Mouse (Mus musculus): ENCODE data around the gene Smc4. TPM values are rescaled to one million over a fixed set of nuclear protein-coding genes. Genes with fewer than 3 reads are reported as not detected.

The Smc4 gene
- polyA plus RNA-seq, 1 experiment, result 6.3 TPM

DNA sequence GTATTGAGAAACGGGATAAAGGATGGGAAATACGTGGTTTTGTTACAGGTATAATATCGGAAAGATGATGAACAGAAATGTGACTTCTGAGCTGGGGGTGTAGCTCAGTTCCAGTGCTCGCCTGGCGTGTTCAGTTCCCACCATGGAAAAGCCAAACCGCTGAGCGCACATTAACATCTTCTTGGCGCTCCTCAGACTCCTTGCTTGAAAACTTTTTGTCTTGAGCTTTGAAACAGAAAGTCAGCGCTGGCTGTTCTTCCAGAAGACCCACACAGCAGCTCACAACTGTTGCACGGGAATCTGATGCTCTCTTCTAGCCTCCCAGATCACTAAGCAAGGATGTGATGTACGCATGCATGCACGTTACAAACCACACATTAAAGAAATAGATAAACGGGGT is 41.2 kb downstream of the Smc4 start:
- Histone ChIP-seq H3K4me3 (ENCODE audit: insufficient read depth, low read depth, low read length) (peak overlapping the region; percentile 86), H3K27ac (replicated peaks; ENCODE audit: low read depth, low read length) (no peak overlapping the region), H3K4me1 (ENCODE audit: control insufficient read depth, insufficient read depth, insufficient read length, low read length) (no peaks in the 10 kb centered on the region)

DNA sequence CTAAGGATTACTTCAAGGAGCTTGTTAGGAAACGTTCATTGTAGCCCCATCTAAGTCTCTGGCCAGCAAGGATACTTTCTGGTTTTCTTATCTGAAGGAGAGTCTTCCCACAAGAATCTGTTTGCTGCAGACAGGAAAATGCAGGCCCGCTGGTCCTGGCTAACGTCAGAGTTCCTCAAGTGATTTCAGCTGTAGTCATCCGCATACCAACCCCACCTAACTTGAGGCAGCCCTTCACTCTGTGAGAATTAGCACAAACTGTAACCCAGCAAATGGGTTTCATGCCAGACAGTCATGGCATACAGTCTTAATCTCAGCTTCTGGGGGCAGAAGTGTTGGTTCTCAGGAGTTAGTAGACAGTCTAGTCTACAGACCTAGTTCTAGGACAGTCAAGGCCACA is 42.0 kb downstream of the Smc4 start:
- no peaks in the 10 kb centered on the region for H3K4me1 ChIP-seq (ENCODE audit: control insufficient read depth, insufficient read depth, insufficient read length, low read length)
- no peak overlapping the region for H3K4me3 ChIP-seq (ENCODE audit: insufficient read depth, low read depth, low read length)
- no peak overlapping the region for H3K27ac ChIP-seq (replicated peaks; ENCODE audit: low read depth, low read length)

DNA sequence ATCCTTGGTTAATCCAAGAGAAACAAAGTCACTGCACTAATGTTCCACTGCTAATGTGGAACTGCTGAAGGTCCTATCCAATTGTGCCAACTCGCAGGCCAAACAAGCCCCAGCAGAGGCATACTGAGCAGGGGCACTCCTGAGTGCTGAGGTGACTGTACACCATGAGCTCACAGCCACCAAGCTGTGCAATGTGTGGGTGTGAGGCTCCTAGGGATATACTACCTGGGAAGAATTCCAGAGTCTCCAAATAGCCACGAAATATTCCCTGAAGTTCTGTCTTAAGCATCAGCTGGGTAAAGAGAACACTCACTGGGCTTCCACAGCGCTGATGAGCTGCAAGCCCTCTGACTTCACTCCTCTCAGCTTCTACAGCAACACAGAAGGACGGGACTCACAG is 43.1 kb downstream of the Smc4 start:
- no peak overlapping the region for H3K4me3 ChIP-seq (ENCODE audit: insufficient read depth, low read depth, low read length)
- no peak overlapping the region for H3K27ac ChIP-seq (replicated peaks; ENCODE audit: low read depth, low read length)
- no peaks in the 10 kb centered on the region for H3K4me1 ChIP-seq (ENCODE audit: control insufficient read depth, insufficient read depth, insufficient read length, low read length)

DNA sequence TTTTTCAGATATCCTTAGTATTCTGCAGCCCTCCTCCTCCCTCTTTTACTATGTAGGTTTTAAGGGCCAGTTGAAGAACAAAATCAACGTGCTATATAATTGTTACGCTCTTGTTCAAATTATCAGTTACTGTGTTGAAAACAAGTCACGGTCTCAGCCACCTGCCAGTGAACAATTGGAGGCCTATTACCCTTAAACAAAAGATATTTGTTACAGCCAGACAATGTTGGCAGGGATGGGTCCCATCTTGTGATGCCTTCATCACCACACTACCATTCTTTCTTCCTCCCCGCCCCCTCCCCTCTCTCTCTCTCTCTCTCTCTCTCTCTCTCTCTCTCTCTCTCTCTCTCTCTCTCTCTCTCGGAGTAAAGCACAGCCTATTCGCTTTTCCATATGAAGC is 44.5 kb downstream of the Smc4 start:
- no peak overlapping the region for H3K27ac ChIP-seq (replicated peaks; ENCODE audit: low read depth, low read length)
- H3K4me3 ChIP-seq (ENCODE audit: insufficient read depth, low read depth, low read length), result no peak overlapping the region
- H3K4me1 ChIP-seq (ENCODE audit: control insufficient read depth, insufficient read depth, insufficient read length, low read length), result no peaks in the 10 kb centered on the region

DNA sequence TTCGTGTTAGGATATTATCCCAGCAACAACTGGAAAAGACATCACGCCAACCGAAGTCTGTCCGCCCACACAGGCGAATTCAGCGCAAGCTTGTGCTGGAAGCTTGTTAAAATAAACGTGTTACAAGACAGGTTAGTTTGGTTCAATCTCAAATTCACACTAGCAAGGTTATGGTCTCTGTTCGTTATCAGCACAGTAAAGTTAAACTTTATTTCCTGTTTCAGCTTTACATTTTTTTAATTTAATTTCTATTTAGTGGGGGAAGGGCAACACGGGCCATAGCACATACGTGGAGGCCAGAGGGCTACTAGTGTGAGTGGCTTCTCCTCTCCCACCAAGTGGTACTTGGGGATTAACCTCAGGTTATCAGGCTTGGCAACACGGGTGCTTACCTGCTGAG is 47.4 kb downstream of the Smc4 start:
- H3K4me3 ChIP-seq (ENCODE audit: insufficient read depth, low read depth, low read length), result no peak overlapping the region
- H3K27ac ChIP-seq (replicated peaks; ENCODE audit: low read depth, low read length), result no peak overlapping the region
- no peaks in the 10 kb centered on the region for H3K4me1 ChIP-seq (ENCODE audit: control insufficient read depth, insufficient read depth, insufficient read length, low read length)

DNA sequence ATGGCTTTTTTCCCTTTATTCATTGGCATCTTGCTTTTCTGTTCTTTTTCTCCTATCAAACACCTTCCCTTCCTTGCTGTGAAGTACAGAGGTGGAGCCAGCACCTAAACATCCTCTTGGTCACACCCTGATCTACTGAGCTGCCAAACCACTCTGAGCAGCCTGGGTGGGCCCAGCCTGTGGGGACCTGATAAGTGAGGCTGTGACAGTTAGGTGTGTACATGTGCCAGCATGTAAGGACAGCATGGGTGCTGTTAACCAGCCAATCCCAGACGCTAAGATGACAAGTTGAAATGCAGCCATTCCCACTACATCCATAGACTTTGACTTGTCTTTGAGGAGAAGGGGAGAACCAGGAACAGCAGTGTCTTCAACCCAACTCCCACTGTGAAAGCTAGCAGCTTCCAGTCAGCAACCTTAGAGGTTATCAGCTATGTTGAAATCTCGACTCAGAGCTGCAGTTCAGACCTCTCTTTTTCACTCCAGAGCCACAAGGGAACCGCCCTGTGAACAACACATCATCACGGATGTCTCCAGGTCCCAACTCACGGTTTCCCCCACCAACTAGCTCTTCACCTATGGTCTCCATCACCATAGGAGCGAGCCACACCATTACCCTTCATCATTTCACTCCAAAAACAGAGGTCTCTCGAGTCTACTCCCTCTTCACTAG is 50.4 kb downstream of the Smc4 start:
- Histone ChIP-seq H3K4me1 (ENCODE audit: control insufficient read depth, insufficient read depth, insufficient read length, low read length) (no peaks in the 10 kb centered on the region), H3K27ac (replicated peaks; ENCODE audit: low read depth, low read length) (no peak overlapping the region), H3K4me3 (ENCODE audit: insufficient read depth, low read depth, low read length) (no peak overlapping the region)

DNA sequence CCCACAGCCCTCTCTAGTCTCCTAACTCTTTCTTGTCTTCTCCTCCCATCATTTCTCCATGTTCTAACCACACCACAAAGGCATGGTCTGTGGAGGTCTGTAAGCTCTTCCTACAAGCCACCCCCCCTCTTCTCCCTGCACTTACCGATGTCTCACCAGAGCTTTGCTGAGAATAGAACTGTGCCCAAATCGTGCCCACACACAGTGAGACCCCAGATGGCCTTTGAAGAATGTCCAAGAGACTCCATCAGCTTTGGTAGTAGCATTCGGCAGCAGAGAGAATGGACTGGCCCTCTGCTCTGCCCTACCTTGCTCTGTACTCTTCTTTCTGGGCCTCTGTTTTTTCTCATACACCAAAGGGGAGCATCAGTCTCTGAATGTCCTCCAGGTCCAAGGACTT is 51.3 kb downstream of the Smc4 start:
- Histone ChIP-seq H3K4me3 (ENCODE audit: insufficient read depth, low read depth, low read length) (no peak overlapping the region), H3K27ac (replicated peaks; ENCODE audit: low read depth, low read length) (no peak overlapping the region), H3K4me1 (ENCODE audit: control insufficient read depth, insufficient read depth, insufficient read length, low read length) (no peaks in the 10 kb centered on the region)

DNA sequence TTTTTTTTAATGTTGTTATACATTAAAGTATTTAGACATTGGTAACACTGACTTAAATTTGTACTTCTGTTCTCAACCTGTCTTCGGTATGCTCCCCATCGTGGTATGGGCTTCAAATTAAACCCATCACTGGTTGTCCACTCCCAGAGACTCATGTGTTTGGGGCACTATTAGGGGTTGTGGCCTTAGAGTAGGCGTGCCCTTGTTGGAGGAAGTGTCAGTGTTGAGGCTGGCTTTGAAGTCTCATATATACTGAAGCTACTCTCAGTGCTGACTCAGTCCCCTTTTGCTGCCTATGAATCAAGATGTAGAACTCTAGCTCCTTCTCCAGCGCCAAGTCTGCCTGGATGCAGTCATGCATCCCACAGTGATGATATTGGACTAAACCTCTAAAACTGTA is 56.1 kb downstream of the Smc4 start:
- no peak overlapping the region for H3K27ac ChIP-seq (replicated peaks; ENCODE audit: low read depth, low read length)
- no peak overlapping the region for H3K4me3 ChIP-seq (ENCODE audit: insufficient read depth, low read depth, low read length)
- H3K4me1 ChIP-seq (ENCODE audit: control insufficient read depth, insufficient read depth, insufficient read length, low read length), result no peaks in the 10 kb centered on the region

DNA sequence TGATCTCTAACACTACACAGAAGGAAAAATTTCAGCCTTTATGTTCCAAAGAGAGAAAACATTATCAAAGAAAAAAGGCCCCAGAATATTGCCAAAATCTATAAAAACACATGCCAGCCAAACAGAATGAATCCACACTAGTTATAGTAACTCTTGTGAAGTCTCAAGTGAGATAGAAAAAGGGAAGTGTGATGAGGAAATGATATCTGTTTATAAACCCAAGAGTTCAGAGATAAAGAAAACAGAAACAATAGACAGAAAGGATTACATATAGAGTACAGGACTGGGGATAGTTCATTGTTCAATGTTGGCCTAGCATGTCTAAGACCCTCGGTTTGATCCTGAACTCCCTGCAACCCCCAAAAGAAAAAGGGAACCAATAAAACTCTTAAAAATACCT is 58.2 kb downstream of the Smc4 start:
- no peaks in the 10 kb centered on the region for H3K4me1 ChIP-seq (ENCODE audit: control insufficient read depth, insufficient read depth, insufficient read length, low read length)
- no peak overlapping the region for H3K4me3 ChIP-seq (ENCODE audit: insufficient read depth, low read depth, low read length)
- H3K27ac ChIP-seq (replicated peaks; ENCODE audit: low read depth, low read length), result no peak overlapping the region

DNA sequence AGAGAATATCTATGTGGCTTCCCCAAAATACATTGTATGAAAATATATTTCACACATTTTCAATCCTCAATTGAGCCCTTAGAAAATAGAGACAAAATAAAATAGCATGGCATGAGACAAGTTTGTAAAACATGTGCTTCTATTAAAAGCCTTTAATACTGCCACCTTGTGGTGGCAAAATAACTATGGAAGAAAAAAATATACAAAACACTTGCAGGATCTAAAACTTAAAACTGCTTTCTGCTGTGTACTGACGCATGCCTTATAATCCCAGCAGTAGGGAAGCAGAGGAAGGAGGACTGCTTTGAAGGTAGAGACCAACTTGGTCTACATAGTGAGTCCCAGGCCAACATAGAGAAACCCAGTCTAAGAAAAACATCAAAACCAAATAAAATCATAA is 59.5 kb downstream of the Smc4 start:
- Histone ChIP-seq H3K4me3 (ENCODE audit: insufficient read depth, low read depth, low read length) (no peak overlapping the region), H3K4me1 (ENCODE audit: control insufficient read depth, insufficient read depth, insufficient read length, low read length) (no peaks in the 10 kb centered on the region), H3K27ac (replicated peaks; ENCODE audit: low read depth, low read length) (no peak overlapping the region)

Other genes starting within 250 kb of the Smc4 start
- not detected in 2 replicates for gene 1110032F04Rik, start 135.2 kb upstream of the Smc4 start, polyA plus RNA-seq (2012; ENCODE audit: insufficient read depth, insufficient read length, missing spikeins)
- 2.7 and 3.3 TPM in 2 replicates for gene Ift80, start 168 bp upstream of the Smc4 start, polyA plus RNA-seq (2012; ENCODE audit: insufficient read depth, insufficient read length, missing spikeins)
- not detected in 2 replicates for gene Trim59, start 40.0 kb downstream of the Smc4 start, polyA plus RNA-seq (2012; ENCODE audit: insufficient read depth, insufficient read length, missing spikeins)
- gene Kpna4, start 122.4 kb downstream of the Smc4 start, polyA plus RNA-seq (2012; ENCODE audit: insufficient read depth, insufficient read length, missing spikeins), result 47.1 and 57.8 TPM in 2 replicates
- gene Arl14, start 217.7 kb downstream of the Smc4 start, polyA plus RNA-seq (2012; ENCODE audit: insufficient read depth, insufficient read length, missing spikeins), result not detected in 2 replicates